Mouse (Mus musculus) kidney, adult 2 months (tissue): Measurements from ENCODE around the gene Hsd11b2.

ENCODE experiments used
- CTCF ChIP-seq: fragments of 200-500 bp; conservative IDR thresholded peaks from 2 replicates; pipeline ENCODE4 v1.5.1; 2011; ENCODE audit warnings: low read depth, mild to moderate bottlenecking, control low read depth, low read length, moderate library complexity, mixed read lengths; ENCODE audit not compliant: insufficient read depth, insufficient read length
- POLR2A ChIP-seq: fragments of 200-500 bp; IDR thresholded peaks from one replicate; pipeline ENCODE4 v1.6.1; 2011; ENCODE audit warnings: low read depth, low read length, control low read depth

DNA sequence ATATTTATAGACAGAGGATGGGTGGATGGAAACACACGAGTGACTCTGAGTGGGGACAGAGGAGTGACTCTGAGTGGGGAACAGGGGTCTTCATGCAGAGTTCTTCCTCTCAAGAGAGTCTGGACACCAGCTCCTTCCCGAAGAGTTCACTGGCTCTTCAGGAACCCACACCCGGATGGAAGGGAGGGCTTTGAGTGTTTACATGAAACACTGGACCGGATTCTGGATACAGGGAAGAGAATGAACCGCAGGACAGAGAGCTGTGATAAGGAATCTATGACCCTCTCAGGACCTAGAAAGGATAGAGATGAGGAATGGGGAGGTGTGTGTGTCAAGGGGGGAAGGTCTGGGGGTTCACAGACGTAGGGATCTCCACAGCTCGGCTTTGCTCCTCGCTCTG is 1.2 kb upstream of the Hsd11b2 start:
- TF ChIP-seq POLR2A, result no peak
- no peak for TF ChIP-seq CTCF
